Mouse (Mus musculus) gastrocnemius, postnatal 4 days (tissue): ENCODE data around the gene Ubr1. TPM values are rescaled to one million over a fixed set of nuclear protein-coding genes. Genes with fewer than 3 reads are reported as not detected.
"Not testable (repeated sequence)": the region's sequence is repeated elsewhere in the genome, so short reads cannot be mapped to it uniquely, and the experiment has no call there.

Experiments
- DNase-seq, 2 experiments: peaks; one replicate each; pipeline ENCODE4 v3.0.0; 2021 to 2022; ENCODE audit warnings: low spot score in 2 of 2, mixed read lengths in 2 of 2
- total RNA-seq, 2 experiments: library from RNA; stranded (reverse); gene quantifications; 2 replicates each; pipeline ENCODE4 v1.2.3; 2021

Gene Ubr1
- total RNA-seq, 2 experiments from 2014 or later = 21.6 to 22.3 TPM

DNA sequence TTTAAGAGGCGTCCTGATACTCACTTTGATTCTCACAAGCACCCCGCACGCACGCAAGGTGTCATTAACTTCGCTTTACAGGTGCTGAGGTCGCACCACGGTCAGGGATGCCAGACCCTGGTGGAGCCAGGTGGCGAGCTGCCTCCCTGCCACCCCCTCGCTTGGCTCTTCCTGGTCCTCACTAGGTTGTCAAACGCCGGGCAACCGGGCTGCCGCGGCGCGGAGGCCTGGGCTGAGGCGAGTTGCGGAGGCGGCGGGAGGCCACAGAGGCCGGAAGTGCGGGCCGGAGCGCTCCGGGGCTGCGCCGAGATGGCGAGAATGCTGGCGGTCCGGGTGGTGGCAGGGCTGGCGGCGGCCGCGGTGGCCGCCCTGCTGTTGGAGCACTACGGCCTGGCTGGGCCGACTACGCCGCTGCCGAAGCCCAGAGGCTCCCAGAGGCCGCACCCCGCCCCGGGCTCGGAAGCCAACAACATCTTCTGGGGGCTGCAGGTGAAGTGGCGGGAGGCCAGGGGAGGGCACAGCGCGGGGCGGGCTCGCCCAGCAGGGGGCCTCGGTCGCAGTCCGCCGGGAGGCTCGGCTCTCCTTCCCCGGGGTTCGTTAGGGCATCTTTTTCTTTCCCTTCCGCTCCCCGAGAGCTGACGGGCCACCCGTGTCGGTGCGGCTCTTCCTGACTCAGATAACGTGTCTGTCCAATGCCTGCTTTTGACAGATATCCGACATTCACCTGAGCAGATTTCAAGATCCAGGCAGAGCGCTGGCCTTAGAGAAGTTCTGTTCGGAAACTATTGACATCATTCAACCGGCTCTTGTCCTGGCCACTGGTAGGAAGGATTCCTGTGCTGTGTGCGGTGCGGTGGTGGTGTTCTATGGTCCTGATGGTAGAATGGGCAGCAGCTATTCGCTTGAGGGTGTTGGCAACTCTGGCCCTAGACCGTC lies 6.7 kb upstream of the Ubr1 start, which contains the start of gene Tmem62:
Tmem62 (plus strand) TSS at position 28 of the 936 bp plus-strand sequence.
- peak; percentile 52 to 63 for DNase-seq

DNA sequence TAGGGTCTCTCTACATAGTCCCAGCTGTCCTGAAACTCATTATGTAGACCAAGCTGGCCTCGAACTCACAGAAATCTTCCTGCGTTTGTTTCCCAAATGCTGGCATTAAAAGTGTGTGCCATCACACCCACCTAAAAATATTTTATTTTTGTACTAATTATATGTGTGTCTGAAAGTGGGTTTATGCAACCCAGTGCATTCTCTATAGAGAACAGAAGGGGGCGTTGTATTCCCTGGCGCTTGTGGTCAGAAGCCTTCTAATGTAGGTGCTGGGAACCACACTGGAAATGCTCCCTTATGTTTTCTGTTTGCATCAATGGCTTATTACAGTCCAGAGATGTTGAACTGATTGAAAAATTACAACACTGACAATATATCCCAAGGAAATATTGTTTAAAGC lies 5.8 kb upstream of the Ubr1 start:
- DNase-seq = no peak

GRCm38 (mm10) chr2:120972964-120973363 lies 2.4 kb upstream of the Ubr1 start:
- DNase-seq = no peak

GRCm38 (mm10) chr2:120972257-120972656 lies 1.7 kb upstream of the Ubr1 start:
- not testable (repeated sequence) for DNase-seq

DNA sequence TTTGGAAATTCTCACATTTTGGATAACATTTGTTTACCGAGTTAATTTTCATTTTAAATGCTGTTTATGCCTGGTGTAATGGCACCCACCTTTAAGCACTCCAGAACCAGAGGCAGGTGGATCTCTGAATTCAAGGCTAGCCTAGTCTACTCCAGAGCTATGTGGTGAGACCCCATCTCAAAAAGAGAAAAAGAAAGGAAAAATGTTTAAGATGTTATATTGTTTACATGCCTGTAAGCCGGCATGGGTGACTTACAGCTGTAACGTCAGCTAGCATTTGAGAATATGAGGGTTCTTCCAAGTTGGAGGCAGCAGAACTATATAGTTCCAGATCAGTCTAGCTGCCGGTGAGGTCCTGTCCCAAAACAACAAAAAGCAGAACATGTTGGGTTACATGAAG lies 1.3 kb upstream of the Ubr1 start:
- DNase-seq = no peak

- peak in 1 of 2 experiments; percentile 10 for DNase-seq
These were observed 423 bp downstream of the Ubr1 start for GRCm38 (mm10) chr2:120970045-120970539.

- DNase-seq = no peak
These were observed 5.0 kb downstream of the Ubr1 start for GRCm38 (mm10) chr2:120965486-120965885.

GRCm38 (mm10) chr2:120963110-120963509 lies 7.4 kb downstream of the Ubr1 start:
- DNase-seq = no peak

GRCm38 (mm10) chr2:120960261-120960660 lies 10.3 kb downstream of the Ubr1 start:
- DNase-seq = no peak

DNA sequence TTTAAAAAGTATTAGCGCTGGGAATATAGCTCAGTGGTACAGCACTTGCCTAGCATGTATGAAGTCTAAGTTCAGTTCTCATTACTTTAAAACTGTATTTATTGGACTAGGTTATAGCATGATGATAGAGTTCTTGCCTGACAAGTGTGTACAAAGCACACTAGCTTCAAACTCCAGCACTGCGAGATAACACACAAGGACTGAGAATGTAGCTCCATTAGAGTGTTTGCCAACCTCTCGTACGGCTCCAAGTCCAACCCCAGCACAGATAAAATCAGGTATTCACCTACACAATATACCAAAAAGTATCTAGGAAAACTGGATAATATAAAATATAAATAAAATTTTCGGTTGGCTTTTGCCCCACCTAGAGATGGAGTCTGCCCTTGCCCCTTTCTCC lies 10.7 kb downstream of the Ubr1 start:
- DNase-seq = no peak

DNA sequence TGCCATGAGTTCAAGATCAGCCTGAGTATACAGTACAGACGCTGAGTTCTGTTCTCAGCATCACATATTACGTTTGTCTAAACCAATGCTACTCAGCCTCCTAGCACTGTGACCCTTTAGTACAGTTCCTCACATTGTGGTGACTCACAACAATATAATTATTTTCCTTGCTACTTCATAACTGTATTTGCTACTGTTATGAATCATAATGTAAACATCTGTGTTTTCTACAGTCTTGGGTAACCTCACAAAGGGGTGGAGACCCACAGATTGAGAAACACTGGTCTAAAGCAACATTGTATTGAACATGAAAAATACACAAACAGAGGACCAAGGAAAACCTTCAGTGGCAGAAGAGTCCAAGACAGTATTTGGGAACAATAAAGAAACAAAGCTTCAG lies 11.2 kb downstream of the Ubr1 start:
- no peak for DNase-seq

GRCm38 (mm10) chr2:120952176-120952938 lies 18.2 kb downstream of the Ubr1 start:
- DNase-seq = no peak

- DNase-seq = no peak
These were observed 19.3 kb downstream of the Ubr1 start for GRCm38 (mm10) chr2:120951208-120951607.

DNA sequence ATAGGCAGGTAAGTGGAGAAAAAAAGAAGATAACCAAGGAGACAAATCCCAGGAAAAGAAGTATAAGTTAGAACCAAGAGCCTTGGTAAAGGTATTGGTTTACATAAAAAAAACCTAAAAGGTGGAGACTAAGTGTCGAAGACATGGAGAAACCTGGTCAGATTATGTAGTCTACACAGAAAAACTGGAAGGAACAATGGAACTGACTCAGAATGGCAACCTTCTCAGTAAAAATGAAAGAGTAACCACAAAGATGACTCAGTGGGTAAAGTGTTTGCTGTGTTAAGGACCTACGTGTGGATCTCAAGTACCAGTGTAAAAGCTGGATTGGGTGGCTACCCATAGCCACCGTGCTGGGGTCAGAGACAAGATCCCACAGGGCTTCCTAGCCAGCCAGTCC lies 37.5 kb downstream of the Ubr1 start:
- DNase-seq = no peak

- no peak for DNase-seq
These were observed 61.0 kb downstream of the Ubr1 start for GRCm38 (mm10) chr2:120909556-120909955.

DNA sequence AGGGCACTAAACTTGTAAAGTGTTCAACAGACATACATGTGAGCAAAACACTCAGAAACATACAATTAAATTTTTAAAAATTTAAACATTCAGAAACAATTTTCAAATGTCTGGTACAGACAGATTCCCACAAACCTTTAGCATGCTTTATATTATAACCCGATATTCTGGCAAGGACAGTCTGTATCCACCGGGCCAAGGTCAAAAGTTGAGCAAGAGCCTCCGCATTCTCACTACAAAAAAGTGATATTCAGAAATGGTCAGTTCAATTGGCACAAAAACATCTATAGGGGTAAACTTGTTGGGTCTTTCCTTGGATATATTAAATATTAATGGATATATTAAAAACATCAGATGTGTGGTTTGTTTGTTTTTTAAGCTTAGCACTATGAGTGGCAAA lies 74.2 kb downstream of the Ubr1 start:
- no peak for DNase-seq

DNA sequence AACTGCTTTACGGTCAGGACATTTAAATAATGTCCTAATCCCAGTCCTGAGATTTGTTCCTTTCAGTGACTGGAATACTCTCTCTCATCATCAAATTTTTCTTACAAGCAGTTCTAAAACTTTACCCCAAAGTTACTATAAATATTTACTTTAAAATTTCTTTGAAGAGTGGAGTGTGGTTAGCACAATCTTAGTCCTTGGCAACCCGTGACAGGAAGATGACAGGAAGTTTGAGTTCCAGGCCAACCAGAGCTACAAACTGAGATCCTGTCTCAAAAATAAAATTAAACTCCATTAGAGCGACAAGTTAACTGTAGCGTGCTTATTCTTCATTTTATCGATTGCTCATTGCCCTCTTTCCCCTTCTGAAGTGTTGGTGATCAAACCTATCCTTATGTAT lies 82.9 kb downstream of the Ubr1 start:
- no peak for DNase-seq

DNA sequence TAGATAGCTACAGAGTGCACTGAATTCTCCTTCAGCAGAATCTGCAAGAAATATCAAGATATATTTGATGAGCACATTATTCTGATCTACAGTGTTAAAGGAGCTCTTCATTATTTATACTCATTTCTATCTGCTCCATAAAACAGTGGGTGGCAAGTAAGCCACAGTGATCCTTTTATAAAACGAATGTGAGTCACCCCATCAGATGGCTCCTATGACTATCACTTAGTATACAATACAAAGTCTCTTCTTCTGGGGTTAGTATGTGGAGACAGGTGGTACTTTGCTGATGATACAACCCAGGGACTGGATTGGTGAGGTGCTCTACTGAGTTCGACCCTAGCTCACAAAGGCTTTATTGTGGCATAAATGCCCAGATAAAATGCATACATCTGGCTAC lies 97.3 kb downstream of the Ubr1 start:
- DNase-seq = no peak

DNA sequence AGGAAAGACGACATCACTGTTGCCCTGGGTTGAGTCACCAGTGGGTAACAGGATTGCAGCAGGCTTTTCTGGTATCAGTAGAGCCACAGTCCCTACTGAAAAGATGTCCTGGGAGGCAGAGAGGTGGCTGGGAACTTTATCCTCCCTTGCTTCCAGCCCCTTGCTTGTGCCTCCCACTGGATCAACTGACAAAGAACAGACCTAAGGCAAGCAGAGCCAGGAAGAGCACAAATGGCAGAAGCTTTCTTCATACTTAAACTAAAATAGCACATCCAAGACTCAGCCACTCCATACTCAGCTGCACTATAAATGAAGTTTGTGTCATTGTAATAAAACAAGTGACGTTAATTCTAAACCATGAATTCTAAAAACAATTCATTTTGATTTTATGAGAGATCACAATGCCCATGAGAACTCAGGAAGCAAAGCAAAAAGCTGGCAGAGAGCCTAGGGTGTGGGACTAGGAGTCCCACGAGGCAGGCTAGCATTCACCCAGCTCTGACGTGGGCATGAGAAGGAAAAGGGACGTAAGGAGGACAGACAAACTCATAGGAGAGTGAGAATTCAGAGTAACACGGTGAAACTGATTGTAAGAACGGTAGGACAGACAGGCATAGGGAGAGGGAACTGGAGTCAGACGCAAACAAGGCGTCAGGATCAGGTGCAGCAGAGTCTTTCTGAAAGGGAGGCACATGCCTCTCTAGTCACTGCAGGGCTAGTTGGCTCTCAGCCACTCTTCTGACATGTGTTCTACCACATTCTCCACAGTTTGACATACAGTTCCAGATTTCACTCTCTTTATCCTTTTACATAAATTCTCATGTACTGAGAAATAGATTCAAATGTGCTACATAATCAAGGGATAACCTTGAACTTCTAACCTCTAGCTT lies 98.8 kb downstream of the Ubr1 start:
- DNase-seq = no peak

DNA sequence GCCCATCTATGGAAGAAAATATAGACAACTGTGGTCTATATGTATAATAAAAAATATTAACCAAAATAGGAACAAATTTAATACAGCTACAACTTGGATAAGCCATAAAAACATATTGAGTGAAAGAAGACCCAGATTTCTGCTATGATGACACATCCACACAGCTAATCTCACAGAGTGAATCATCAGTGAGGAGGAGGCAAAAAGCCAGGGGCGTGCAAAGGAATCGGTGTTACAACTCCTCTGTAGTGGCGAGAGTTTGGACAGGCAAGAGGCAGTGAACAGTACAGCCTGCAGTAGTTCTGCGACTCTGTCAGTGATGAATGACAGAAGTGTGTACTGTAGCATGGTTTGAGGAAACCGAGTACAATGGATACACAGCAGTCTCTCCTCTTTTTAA lies 103.2 kb downstream of the Ubr1 start:
- no peak for DNase-seq

- peak in 1 of 2 experiments; percentile 21 for DNase-seq
These were observed 104.0 kb downstream of the Ubr1 start for GRCm38 (mm10) chr2:120866561-120866960.
